Mouse (Mus musculus) liver, embryonic 13.5 days (tissue): ENCODE data around the gene Gse1. TPM values are rescaled to one million over a fixed set of nuclear protein-coding genes. Genes with fewer than 3 reads are reported as not detected.
A peak's percentile ranks its signal among the peaks of the same experiment; 100 is the strongest.

Source experiments
- ATAC-seq: fragments of 200-750 bp; cut with Nextera tagmentation; 2 replicates; pipeline ENCODE4 v1.8.0; 2017; ENCODE audit warnings: low read depth, mild to moderate bottlenecking, moderate number of reproducible peaks, moderate library complexity
- DNase-seq: peaks from one replicate; pipeline ENCODE4 v3.0.0; 2022
- H3K27ac ChIP-seq: fragments of 300-500 bp; sonication (generic); 2 replicates; pipeline ENCODE4 v1.5.1; 2015; ENCODE audit warnings: moderate library complexity, mild to moderate bottlenecking, inconsistent platforms
- H3K27me3 ChIP-seq: fragments of 300-500 bp; sonication (generic); 2 replicates; pipeline ENCODE4 v1.6.1; 2015; ENCODE audit warnings: mild to moderate bottlenecking, inconsistent platforms
- H3K36me3 ChIP-seq: fragments of 300-500 bp; sonication (generic); 2 replicates; pipeline ENCODE4 v1.6.1; 2015; ENCODE audit warnings: mild to moderate bottlenecking, inconsistent platforms
- H3K4me1 ChIP-seq: fragments of 300-500 bp; sonication (generic); replicated peaks from 2 replicates; pipeline ENCODE4 v1.6.1; 2015; ENCODE audit warnings: inconsistent platforms
- H3K4me2 ChIP-seq: fragments of 300-500 bp; sonication (generic); 2 replicates; pipeline ENCODE4 v1.6.1; 2015; ENCODE audit warnings: inconsistent platforms, mild to moderate bottlenecking, moderate library complexity
- H3K4me3 ChIP-seq: fragments of 300-500 bp; sonication (generic); replicated peaks from 2 replicates; pipeline ENCODE4 v1.5.1; 2015; ENCODE audit warnings: mild to moderate bottlenecking, inconsistent platforms
- H3K9ac ChIP-seq: fragments of 300-500 bp; sonication (generic); 2 replicates; pipeline ENCODE4 v1.6.1; 2015; ENCODE audit warnings: mild to moderate bottlenecking, inconsistent platforms
- H3K9me3 ChIP-seq: fragments of 300-500 bp; sonication (generic); replicated peaks from 2 replicates; pipeline ENCODE4 v1.6.1; 2016; ENCODE audit warnings: inconsistent platforms
- WGBS: fragments of 180-500 bp; shearing (Covaris S2); methylation state at CpG from one replicate; pipeline ENCODE4 v1.1.7; 2015; ENCODE audit not compliant: insufficient replicate concordance; 5-methylcytosine and 5-hydroxymethylcytosine counted together
- microRNA-seq: library from miRNA; unstranded; fragments of <30 nt; microRNA quantifications from one replicate; pipeline ENCODE4, GENCODE M21; 2016
- polyA plus RNA-seq: library from polyadenylated mRNA; unstranded; fragments of >200 nt; fragmentation: Nextera tagmentation; extraction: Ambion mirVana; gene quantifications from 2 replicates; pipeline ENCODE4 v1.2.1, GENCODE M21; 2015

Gse1 gene
- polyA plus RNA-seq, 1 experiment from 2014 or later: 8.3 TPM

GRCm38 (mm10) chr8:120622161-120622560 is 393.9 kb downstream of the Gse1 start:
- Histone ChIP-seq H3K27ac (no peak overlapping the region), H3K9me3 (no peaks in the 10 kb centered on the region)

GRCm38 (mm10) chr8:120623608-120624007 is 395.4 kb downstream of the Gse1 start:
- ATAC-seq (peak; percentile 64), DNase-seq (no peak)
- Histone ChIP-seq H3K4me2 (no peak overlapping the region), H3K27ac (peak overlapping the region; percentile 48; the same call in 1 of the 2 replicates), H3K4me1 (peaks cover 49% of the 10 kb centered on the region), H3K9me3 (no peaks in the 10 kb centered on the region), H3K27me3 (no peaks in the 10 kb centered on the region), H3K9ac (peak overlapping the region; percentile 45; the same call in 1 of the 2 replicates), H3K4me3 (no peak overlapping the region), H3K36me3 (no peaks in the 10 kb centered on the region)
- WGBS: 28% methylated on average over 2 of the region's 2 CpGs

More at GRCm38 (mm10) chr8:120622161-120622560, 393.9 kb downstream of the Gse1 start:
- WGBS: 68% methylated on average over 14 of the region's 14 CpGs
- Histone ChIP-seq H3K4me1 (peaks cover 49% of the 10 kb centered on the region), H3K4me3 (no peak overlapping the region), H3K9ac (no peak overlapping the region), H3K36me3 (no peaks in the 10 kb centered on the region), H3K4me2 (no peak overlapping the region), H3K27me3 (no peaks in the 10 kb centered on the region)
- ATAC-seq (no peak), DNase-seq (no peak)

- Histone ChIP-seq H3K36me3 (no peaks in the 10 kb centered on the region), H3K4me2 (no peak overlapping the region), H3K27ac (no peak overlapping the region), H3K9me3 (no peaks in the 10 kb centered on the region), H3K4me3 (no peak overlapping the region), H3K27me3 (peaks cover 17% of the 10 kb centered on the region; the same call in 1 of the 2 replicates), H3K9ac (no peak overlapping the region), H3K4me1 (peaks cover 29% of the 10 kb centered on the region)
- no peak for DNase-seq
- WGBS: 63% methylated on average over 11 of the region's 11 CpGs
- ATAC-seq: no peak
Observed at GRCm38 (mm10) chr8:120626461-120626860, 398.2 kb downstream of the Gse1 start.

GRCm38 (mm10) chr8:120627298-120627697 is 399.0 kb downstream of the Gse1 start:
- no peak for DNase-seq
- H3K4me2 ChIP-seq: no peak overlapping the region
- WGBS: 74% methylated on average over 5 of the region's 5 CpGs

GRCm38 (mm10) chr8:120630031-120630430 is 401.8 kb downstream of the Gse1 start:
- DNase-seq: no peak
- ATAC-seq: no peak
- peaks cover 52% of the 10 kb centered on the region for H3K27me3 ChIP-seq

More at GRCm38 (mm10) chr8:120627298-120627697, 399.0 kb downstream of the Gse1 start:
- Histone ChIP-seq H3K27me3 (peaks cover 25% of the 10 kb centered on the region), H3K4me3 (no peak overlapping the region), H3K27ac (no peak overlapping the region), H3K4me1 (peaks cover 20% of the 10 kb centered on the region), H3K36me3 (no peaks in the 10 kb centered on the region), H3K9ac (no peak overlapping the region), H3K9me3 (no peaks in the 10 kb centered on the region)
- ATAC-seq: no peak

GRCm38 (mm10) chr8:120630848-120631247 is 402.6 kb downstream of the Gse1 start:
- Histone ChIP-seq H3K27me3 (peaks cover 60% of the 10 kb centered on the region), H3K9ac (no peak overlapping the region), H3K4me1 (peaks cover 14% of the 10 kb centered on the region), H3K9me3 (no peaks in the 10 kb centered on the region), H3K4me2 (no peak overlapping the region), H3K36me3 (no peaks in the 10 kb centered on the region), H3K4me3 (no peak overlapping the region), H3K27ac (no peak overlapping the region)
- DNase-seq (no peak), ATAC-seq (no peak)
- 33% methylated on average over 6 of the region's 6 CpGs for WGBS

More at GRCm38 (mm10) chr8:120630031-120630430, 401.8 kb downstream of the Gse1 start:
- 42% methylated on average over 5 of the region's 5 CpGs for WGBS
- H3K36me3 ChIP-seq: no peaks in the 10 kb centered on the region
- H3K9ac ChIP-seq: no peak overlapping the region
- no peak overlapping the region for H3K4me2 ChIP-seq
- H3K4me1 ChIP-seq: peaks cover 14% of the 10 kb centered on the region
- no peak overlapping the region for H3K4me3 ChIP-seq
- no peaks in the 10 kb centered on the region for H3K9me3 ChIP-seq
- H3K27ac ChIP-seq: no peak overlapping the region

Small RNA genes lying within 50 kb of the gene (microRNA-seq; reads per million reads assigned to microRNA genes)
- gene Gm22715 (not detected), gene Mir7687 (0.88 reads per million)

Other genes with a start within 250 kb of the Gse1 start
- 0.74 and 0.80 TPM in 2 replicates for gene Crispld2, start 236.0 kb upstream of the Gse1 start, polyA plus RNA-seq
- 16.3 and 17.1 TPM in 2 replicates for gene Zdhhc7, start 127.0 kb upstream of the Gse1 start, polyA plus RNA-seq
- 1.7 and 1.8 TPM in 2 replicates for gene 6430548M08Rik, start 114.3 kb upstream of the Gse1 start, polyA plus RNA-seq
- not detected in 2 replicates for gene Fam92b, start 51.0 kb upstream of the Gse1 start, polyA plus RNA-seq